Mouse (Mus musculus) urinary bladder, adult 2 months (tissue): ENCODE data around the gene Nupr1l. TPM values are rescaled to one million over a fixed set of nuclear protein-coding genes. Genes with fewer than 3 reads are reported as not detected.

Source experiments
- DNase-seq: peaks from one replicate; pipeline ENCODE4 v3.0.0; 2022; ENCODE audit warnings: low spot score
- polyA plus RNA-seq: library from polyadenylated mRNA; depleted of rRNA; stranded (reverse); fragments of >200 nt; gene quantifications from 2 replicates; pipeline ENCODE4 v1.2.3, GENCODE M21; 2012

The Nupr1l gene
- polyA plus RNA-seq, 1 experiment, result 10.5 TPM

- DNase-seq, result no peak
These were observed 9.8 kb downstream of the Nupr1l start for GRCm38 (mm10) chr5:129918065-129918651.

DNA sequence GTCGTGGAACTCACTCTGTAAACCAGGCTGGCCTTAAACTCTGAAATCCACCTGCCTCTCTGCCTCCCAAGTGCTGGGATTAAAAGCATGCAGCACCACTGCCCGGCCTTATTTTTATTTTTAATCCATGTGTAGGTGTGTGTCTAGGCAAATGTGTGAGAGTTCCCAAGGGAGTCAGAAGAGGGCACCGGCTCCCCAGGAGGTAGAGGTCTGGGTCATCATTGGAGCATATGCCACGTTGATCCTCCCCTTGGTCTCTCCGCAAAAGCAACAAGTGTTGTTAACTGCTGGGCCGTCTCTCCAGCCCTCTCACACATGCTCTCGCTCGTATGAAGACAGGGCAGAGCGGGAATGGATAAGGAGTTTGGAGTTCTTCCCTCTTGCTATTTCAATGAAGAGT lies 10.4 kb downstream of the Nupr1l start:
- no peak for DNase-seq

GRCm38 (mm10) chr5:129919320-129919719 lies 11.0 kb downstream of the Nupr1l start:
- DNase-seq, result no peak

GRCm38 (mm10) chr5:129921972-129922371 lies 13.6 kb downstream of the Nupr1l start:
- DNase-seq, result no peak

GRCm38 (mm10) chr5:129924820-129925452 lies 16.6 kb downstream of the Nupr1l start:
- no peak for DNase-seq

- DNase-seq, result no peak
These were observed 17.6 kb downstream of the Nupr1l start for GRCm38 (mm10) chr5:129925933-129926332.

- DNase-seq, result no peak
These were observed 21.9 kb downstream of the Nupr1l start for GRCm38 (mm10) chr5:129929924-129930855.

DNA sequence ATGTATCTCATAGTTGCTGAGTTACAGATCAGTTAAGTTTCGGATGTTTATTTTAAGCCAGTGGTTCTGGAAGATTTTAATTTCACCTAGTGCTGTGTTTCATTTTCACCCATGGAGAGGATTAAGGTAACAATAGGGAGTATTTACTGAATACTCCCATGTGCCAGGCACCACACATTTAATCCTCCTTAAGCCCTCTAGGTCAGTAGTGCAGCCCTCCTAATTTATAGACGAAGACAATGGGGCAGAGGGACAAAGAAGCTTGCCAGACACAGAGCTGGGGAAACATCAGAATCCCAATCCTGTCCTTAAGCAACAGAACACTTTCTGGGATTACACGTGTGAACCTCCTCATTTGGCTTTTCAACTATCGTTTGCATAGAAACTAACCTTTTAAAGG lies 28.6 kb downstream of the Nupr1l start:
- no peak for DNase-seq

- no peak for DNase-seq
These were observed 31.9 kb downstream of the Nupr1l start for GRCm38 (mm10) chr5:129940281-129940680.

DNA sequence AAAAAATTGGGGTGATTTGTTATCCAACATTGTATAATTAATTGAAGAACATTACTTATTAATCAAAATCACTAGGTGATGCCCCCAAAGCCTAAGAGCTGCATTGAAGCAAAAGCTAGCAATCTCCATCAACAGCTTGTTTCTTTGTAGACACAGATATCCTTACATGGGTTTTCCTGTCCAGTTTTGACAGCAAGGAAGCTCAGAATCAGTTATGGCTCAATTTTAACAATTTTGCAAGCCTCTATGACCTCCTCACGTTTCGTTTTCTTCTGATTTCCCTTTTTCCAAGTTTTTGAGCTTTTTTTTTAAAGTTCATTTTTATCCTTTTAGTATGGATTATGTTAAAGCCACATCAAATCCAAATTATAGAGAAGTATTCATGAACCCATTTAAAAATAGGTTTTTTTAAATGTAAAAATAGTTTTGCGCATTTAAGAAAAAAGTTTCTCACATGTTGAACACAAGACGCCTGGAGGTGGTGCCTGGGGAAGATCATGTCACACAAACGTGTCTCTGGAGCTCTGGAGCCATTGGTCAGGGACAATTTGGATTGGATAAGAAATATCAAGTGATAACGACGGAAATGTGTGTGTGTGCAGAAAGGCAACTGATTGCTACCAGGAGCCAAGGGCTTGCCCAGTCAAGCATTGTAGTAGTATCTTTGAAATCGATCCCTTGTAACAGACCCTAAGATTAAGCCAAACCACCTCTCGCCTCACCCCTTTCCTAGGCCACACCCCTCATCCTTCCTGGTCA lies 32.6 kb downstream of the Nupr1l start:
- no peak for DNase-seq

DNA sequence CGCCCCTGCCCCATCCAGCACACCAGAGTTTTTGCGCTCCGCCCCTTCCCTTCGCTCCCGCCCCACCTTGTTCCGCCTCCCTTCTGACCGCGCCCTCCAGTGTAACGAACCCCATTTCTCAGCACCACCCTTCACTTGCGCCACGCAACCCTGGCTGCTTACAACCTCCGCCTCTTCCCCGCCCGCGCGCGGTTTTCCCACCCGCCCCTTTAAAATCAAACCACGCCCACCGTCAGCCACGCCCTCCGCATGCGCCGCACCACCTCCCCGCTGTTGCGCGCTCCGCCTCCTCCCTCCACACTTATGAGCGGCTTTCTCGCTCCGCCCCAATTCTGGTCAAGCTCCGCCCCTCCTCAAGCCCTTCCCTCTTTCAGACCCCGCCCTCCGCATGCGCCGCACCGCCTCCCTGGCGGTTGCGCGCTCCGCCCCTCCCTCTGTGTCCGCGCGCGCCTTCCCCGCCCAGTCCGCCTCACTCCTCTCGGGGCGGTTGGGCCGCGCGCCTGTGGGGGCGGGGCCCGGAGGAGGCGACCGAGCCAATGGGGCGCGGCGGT lies 33.2 kb downstream of the Nupr1l start, which contains the start of gene Vkorc1l1:
Gene Vkorc1l1 (plus strand): TSS at position 476 of the 551 bp plus-strand sequence.
- DNase-seq, result peak; percentile 96

GRCm38 (mm10) chr5:129942073-129942939 lies 34.0 kb downstream of the Nupr1l start:
- peak; percentile 54 for DNase-seq

- DNase-seq, result no peak
These were observed 35.1 kb downstream of the Nupr1l start for GRCm38 (mm10) chr5:129943402-129943801.

GRCm38 (mm10) chr5:129947528-129948033 lies 39.2 kb downstream of the Nupr1l start:
- DNase-seq, result no peak

DNA sequence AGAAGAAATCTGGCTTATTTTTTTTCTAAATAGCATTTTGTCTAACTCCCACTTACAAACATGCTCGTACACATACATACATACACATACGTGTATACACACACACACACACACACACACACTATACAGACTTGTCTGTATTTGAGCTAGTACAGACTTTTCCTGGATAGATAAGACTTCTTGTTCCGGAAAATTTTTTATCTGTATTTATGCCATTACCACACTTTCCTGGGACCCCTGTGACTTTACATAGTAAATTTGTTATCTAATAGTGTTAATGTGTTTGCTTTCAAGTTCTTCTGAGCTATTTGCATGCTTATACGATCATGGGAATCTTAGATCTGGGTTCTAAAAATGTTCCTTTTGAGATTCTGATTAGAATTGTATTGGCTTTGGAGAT lies 43.8 kb downstream of the Nupr1l start:
- no peak for DNase-seq

GRCm38 (mm10) chr5:129954473-129955254 lies 46.3 kb downstream of the Nupr1l start:
- no peak for DNase-seq

DNA sequence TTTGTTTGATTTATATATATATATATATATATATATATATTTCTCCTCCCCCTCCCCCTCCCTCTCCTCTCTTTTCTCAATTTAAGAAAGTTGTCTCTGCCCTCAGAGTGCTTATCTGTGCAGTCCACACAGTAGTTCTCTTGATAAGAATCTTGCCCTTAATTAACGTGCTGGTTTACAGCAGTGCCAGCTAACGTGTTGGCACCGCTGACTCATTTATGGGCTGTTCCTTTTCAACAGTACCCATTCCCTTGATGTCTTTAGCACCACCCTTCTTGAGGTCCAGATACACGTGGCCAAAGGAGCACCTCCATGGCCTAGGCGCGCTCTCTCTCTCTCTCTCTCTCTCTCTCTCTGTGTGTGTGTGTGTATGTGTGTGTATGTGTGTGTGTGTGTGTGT lies 47.5 kb downstream of the Nupr1l start:
- DNase-seq, result no peak

- no peak for DNase-seq
These were observed 54.9 kb downstream of the Nupr1l start for GRCm38 (mm10) chr5:129963224-129963623.
